Mouse (Mus musculus): ENCODE measurements around the gene Tom1. TPM values are rescaled to one million over a fixed set of nuclear protein-coding genes. Genes with fewer than 3 reads are reported as not detected.
A peak's percentile ranks its signal among the peaks of the same experiment; 100 is the strongest.

The Tom1 gene
- total and polyA plus RNA-seq, 3 experiments = 18.0 to 32.6 TPM; not detected in 1

GRCm38 (mm10) chr8:75083846-75084245 is 50.3 kb downstream of the Tom1 start (continued):
- TF ChIP-seq MAZ (IDR thresholded peaks at IDR 0.05; ENCODE audit: low read depth, low read length) (no peak), POLR2A (IDR thresholded peaks at IDR 0.05; ENCODE audit: control insufficient read depth in 1 of 2, insufficient read depth in 1 of 2, low read depth in 1 of 2, low read length in 2 of 2, poor library complexity in 1 of 2) (peak in 1 of 2 experiments; percentile 62; a peak in 2 of 4 replicates), ZNF384 (IDR thresholded peaks at IDR 0.05; ENCODE audit: low read depth, low read length) (no peak), CHD2 (IDR thresholded peaks at IDR 0.05; ENCODE audit: low read length) (no peak), SIN3A (IDR thresholded peaks at IDR 0.05; ENCODE audit: low read length) (peak; percentile 97)

GRCm38 (mm10) chr8:75084382-75085064 is 51.0 kb downstream of the Tom1 start:
- peaks cover 0 to 53% of the 10 kb centered on the region in 2 experiments; a peak in 2 of 4 replicates for H3K36me3 ChIP-seq (ENCODE audit: control insufficient read depth in 1 of 2, insufficient read depth in 2 of 2, low read length in 2 of 2)
- DNase-seq (ENCODE audit: low read depth, low spot score) = peak; percentile 44
- no peaks in the 10 kb centered on the region for H3K79me2 ChIP-seq (ENCODE audit: control insufficient read depth, insufficient read depth, low read length, poor library complexity)
- H3K27me3 ChIP-seq (ENCODE audit: control insufficient read depth in 1 of 2, insufficient read depth in 2 of 2, low read length in 2 of 2) = no peaks in the 10 kb centered on the region
- no peaks in the 10 kb centered on the region for H3K9me3 ChIP-seq (replicated peaks; ENCODE audit: insufficient read depth, low read length)
- peaks cover 39 to 56% of the 10 kb centered on the region in 2 experiments for H3K4me1 ChIP-seq (ENCODE audit: control insufficient read depth in 1 of 2, insufficient read depth in 2 of 2, low read length in 2 of 2)
- TF ChIP-seq MAX (IDR thresholded peaks at IDR 0.05; ENCODE audit: low read length) = no peak
- peak; percentile 91 for TF ChIP-seq ZNF384 (IDR thresholded peaks at IDR 0.05; ENCODE audit: low read depth, low read length)
- TF ChIP-seq BHLHE40 (IDR thresholded peaks at IDR 0.05; ENCODE audit: borderline replicate concordance, low read depth, low read length) = 0 out of 2 replicates have a peak, but pooled peaks have one; percentile 6
- H3K27ac ChIP-seq (ENCODE audit: control insufficient read depth, low read depth, low read length) = peak overlapping the region; percentile 43
- no peak overlapping the region; a peak in 1 of 4 replicates for H3K4me3 ChIP-seq (ENCODE audit: control insufficient read depth in 1 of 2, insufficient read depth in 1 of 2, low read depth in 2 of 2, low read length in 2 of 2)
- H3K9ac ChIP-seq (ENCODE audit: control insufficient read depth, low read depth, low read length, poor library complexity, severe bottlenecking) = peak overlapping the region; percentile 34

- H3K9me3 ChIP-seq (replicated peaks; ENCODE audit: insufficient read depth, low read length) = no peaks in the 10 kb centered on the region
- H3K27ac ChIP-seq (ENCODE audit: control insufficient read depth, low read depth, low read length) = peak overlapping the region; percentile 43
- DNase-seq (ENCODE audit: low read depth, low spot score) = peak; percentile 72
- H3K36me3 ChIP-seq (ENCODE audit: control insufficient read depth in 1 of 2, insufficient read depth in 2 of 2, low read length in 2 of 2) = peaks cover 0 to 56% of the 10 kb centered on the region in 2 experiments; a peak in 2 of 4 replicates
- H3K27me3 ChIP-seq (ENCODE audit: control insufficient read depth in 1 of 2, insufficient read depth in 2 of 2, low read length in 2 of 2) = no peaks in the 10 kb centered on the region
- no peak overlapping the region for H3K9ac ChIP-seq (ENCODE audit: control insufficient read depth, low read depth, low read length, poor library complexity, severe bottlenecking)
- H3K4me3 ChIP-seq (ENCODE audit: control insufficient read depth in 1 of 2, insufficient read depth in 1 of 2, low read depth in 2 of 2, low read length in 2 of 2) = no peak overlapping the region
- peaks cover 39 to 62% of the 10 kb centered on the region in 2 experiments for H3K4me1 ChIP-seq (ENCODE audit: control insufficient read depth in 1 of 2, insufficient read depth in 2 of 2, low read length in 2 of 2)
- no peaks in the 10 kb centered on the region for H3K79me2 ChIP-seq (ENCODE audit: control insufficient read depth, insufficient read depth, low read length, poor library complexity)
- TF ChIP-seq TBP (IDR thresholded peaks at IDR 0.05; ENCODE audit: low read depth, low read length) (0 out of 2 replicates have a peak, but pooled peaks have one; percentile 31), TAL1 (IDR thresholded peaks at IDR 0.05; ENCODE audit: low read length) (peak; percentile 12; the same call in 1 of the 2 replicates), TCF12 (IDR thresholded peaks at IDR 0.05; ENCODE audit: low read depth, low read length) (0 out of 2 replicates have a peak, but pooled peaks have one; percentile 32), MYC (IDR thresholded peaks at IDR 0.05; ENCODE audit: low read depth, low read length) (peak; percentile 55; the same call in 1 of the 2 replicates), MEF2A (IDR thresholded peaks at IDR 0.05; ENCODE audit: extremely low read depth, insufficient replicate concordance, low read depth, low read length, poor library complexity, severe bottlenecking) (no peak), EP300 (IDR thresholded peaks at IDR 0.05; ENCODE audit: low read depth in 1 of 2, low read length in 2 of 2) (peak; percentile 62 to 69), USF2 (IDR thresholded peaks at IDR 0.05; ENCODE audit: borderline replicate concordance in 1 of 2, insufficient read depth in 1 of 2, low read depth in 1 of 2, low read length in 2 of 2) (no peak), RCOR1 (IDR thresholded peaks at IDR 0.05; ENCODE audit: low read depth, low read length) (0 out of 2 replicates have a peak, but pooled peaks have one; percentile 23), SIN3A (IDR thresholded peaks at IDR 0.05; ENCODE audit: low read length) (0 out of 2 replicates have a peak, but pooled peaks have one; percentile 50), GATA1 (IDR thresholded peaks at IDR 0.05; ENCODE audit: low read depth, low read length) (peak; percentile 39; the same call in 1 of the 2 replicates)
Observed at GRCm38 (mm10) chr8:75086002-75086401, 52.5 kb downstream of the Tom1 start.

Data from MEL (cell line).